Mouse (Mus musculus) thymus, adult 2 months (tissue): Measurements from ENCODE around the gene Rbm7.

ENCODE experiments used
- CTCF ChIP-seq: fragments of 200-500 bp; IDR thresholded peaks from 2 replicates; pipeline ENCODE4 v1.5.1; 2012; ENCODE audit warnings: mild to moderate bottlenecking, control low read depth, low read length, moderate library complexity, borderline replicate concordance; ENCODE audit not compliant: control insufficient read depth, poor library complexity, insufficient read depth; ENCODE audit errors: extremely low read depth
- POLR2A ChIP-seq: fragments of 200-500 bp; IDR thresholded peaks from 2 replicates; pipeline ENCODE4 v1.6.1; 2012; ENCODE audit warnings: mild to moderate bottlenecking, low read length, control low read depth, moderate library complexity; ENCODE audit not compliant: control insufficient read depth, poor library complexity, insufficient read depth; ENCODE audit errors: extremely low read depth

GRCm38 (mm10) chr9:48473131-48473530 is 22.0 kb downstream of the Rbm7 start:
- TF ChIP-seq CTCF (no peak), POLR2A (no peak)
